Mouse (Mus musculus) urinary bladder, adult 18-20 months (tissue): ENCODE measurements around the gene Des.

Experiments used
- DNase-seq, 2 experiments: peaks; one replicate each; pipeline ENCODE4 v3.0.0; 2022; ENCODE audit warnings: low spot score in 2 of 2, mixed read lengths in 2 of 2

Gene Des

DNA sequence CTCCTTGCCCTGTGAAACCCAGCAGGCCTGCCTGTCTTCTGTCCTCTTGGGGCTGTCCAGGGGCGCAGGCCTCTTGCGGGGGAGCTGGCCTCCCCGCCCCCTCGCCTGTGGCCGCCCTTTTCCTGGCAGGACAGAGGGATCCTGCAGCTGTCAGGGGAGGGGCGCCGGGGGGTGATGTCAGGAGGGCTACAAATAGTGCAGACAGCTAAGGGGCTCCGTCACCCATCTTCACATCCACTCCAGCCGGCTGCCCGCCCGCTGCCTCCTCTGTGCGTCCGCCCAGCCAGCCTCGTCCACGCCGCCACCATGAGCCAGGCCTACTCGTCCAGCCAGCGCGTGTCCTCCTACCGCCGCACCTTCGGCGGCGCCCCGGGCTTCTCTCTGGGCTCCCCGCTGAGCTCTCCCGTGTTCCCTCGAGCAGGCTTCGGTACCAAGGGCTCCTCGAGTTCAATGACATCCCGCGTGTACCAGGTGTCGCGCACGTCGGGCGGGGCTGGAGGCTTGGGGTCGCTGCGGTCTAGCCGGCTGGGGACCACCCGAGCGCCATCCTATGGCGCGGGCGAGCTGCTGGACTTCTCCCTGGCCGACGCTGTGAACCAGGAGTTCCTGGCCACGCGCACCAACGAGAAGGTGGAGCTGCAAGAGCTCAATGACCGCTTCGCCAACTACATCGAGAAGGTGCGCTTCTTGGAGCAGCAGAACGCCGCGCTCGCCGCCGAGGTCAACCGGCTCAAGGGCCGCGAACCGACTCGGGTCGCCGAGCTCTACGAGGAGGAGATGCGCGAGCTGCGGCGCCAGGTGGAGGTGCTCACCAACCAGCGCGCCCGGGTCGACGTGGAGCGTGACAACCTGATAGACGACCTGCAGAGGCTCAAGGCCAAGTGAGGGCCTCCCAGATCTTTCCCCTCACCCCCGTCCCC lies at the start of gene Des:
Gene Des (plus strand): TSS at position 218 of the 920 bp plus-strand sequence.
- DNase-seq: no peak

DNA sequence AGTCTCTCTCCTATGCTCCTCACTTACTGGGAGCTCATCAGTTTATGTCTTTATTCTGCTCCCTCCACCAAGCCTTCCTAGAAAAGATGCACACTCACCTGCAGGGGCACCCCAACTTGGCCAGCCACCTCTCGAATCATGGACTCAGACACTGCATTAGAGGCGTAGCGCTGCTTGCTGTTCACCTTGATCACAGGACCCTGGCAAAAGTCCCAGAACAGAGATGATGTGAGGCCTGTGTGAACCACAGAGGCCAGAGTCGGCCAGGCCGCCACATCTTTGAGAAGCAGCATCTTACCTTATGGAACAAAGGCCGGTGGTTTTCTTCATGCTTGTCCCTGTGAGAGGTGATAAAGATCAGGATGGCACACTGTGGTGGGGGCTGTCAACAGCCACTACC lies 48.4 kb upstream of the Des start:
- DNase-seq: no peak

- no peak for DNase-seq
Measured at GRCm38 (mm10) chr1:75315011-75315410, 45.1 kb upstream of the Des start.

DNA sequence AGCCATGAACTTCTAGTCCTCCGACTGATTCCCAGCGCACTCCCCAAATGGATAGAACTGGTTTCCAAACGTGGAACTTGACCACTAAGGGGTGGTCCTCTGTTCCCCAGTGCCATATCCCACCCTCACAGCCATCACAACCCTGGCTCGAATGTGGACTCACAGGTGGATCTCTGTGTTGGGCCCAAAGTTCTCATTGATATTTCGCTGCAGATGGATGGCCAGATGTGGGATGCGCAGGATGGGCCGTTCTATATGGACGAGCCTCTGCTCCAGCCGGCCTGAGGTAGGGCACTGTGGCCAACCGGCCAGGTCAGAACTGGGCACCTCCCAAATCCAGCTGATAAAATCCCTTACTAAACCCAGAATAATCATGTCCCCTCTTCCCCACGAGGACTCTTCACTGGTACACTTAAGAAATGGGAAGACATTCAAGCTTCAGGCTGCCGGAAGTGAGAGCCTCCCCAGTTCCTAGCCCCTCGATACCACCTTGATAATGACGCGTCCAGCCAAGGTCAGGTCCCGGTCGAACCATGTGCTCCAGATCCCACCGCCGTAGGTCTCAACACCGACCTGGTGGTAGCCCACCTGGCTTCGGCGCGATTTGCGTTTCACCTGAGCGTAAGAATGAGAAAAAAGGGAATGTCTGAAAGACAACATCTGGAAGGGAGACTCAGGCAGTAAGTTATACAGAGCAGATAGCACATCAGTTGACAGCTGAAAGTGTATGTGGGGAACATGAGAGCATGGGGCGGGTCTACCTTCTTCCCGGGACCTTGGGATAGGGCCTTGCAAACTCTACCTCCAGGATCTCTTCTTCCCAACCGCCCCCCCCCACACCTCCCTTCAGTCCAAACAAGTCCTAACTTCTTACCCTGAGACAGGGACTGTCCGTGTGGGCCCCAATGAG lies 44.4 kb upstream of the Des start:
- DNase-seq: no peak

- DNase-seq: peak; percentile 88 to 92
Measured at GRCm38 (mm10) chr1:75316861-75317240, 43.3 kb upstream of the Des start.

GRCm38 (mm10) chr1:75317241-75318201 lies 42.6 kb upstream of the Des start, which contains the start of gene Dnpep:
Gene Dnpep (minus strand): TSS chr1:75317990.
- peak; percentile 99 to 100 for DNase-seq

GRCm38 (mm10) chr1:75318301-75318700 lies 41.8 kb upstream of the Des start:
- no peak for DNase-seq

DNA sequence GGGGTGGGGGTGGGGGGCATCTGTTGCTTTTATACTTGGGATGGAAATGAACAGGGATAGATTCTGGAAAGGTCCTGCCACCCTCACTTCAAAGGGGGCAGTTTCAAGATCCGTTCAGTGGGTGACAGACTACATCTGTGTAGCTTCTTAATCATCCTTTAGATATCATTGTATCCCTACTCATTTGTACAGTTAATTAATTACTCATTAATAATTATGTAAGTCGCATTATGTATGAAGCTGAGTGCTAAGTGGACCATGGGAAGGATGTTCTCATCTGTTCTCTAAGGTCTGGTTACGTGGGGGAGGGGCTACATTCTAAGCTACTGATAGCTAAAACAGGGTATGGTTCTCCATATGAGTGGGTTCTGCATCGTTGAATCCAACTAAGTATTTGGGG lies 41.4 kb upstream of the Des start:
- DNase-seq: no peak

- DNase-seq: no peak
Measured at GRCm38 (mm10) chr1:75319166-75319565, 41.0 kb upstream of the Des start.

- no peak for DNase-seq
Measured at GRCm38 (mm10) chr1:75327461-75327860, 32.7 kb upstream of the Des start.

- no peak for DNase-seq
Measured at GRCm38 (mm10) chr1:75331271-75331670, 28.9 kb upstream of the Des start.

GRCm38 (mm10) chr1:75336461-75336860 lies 23.7 kb upstream of the Des start:
- no peak for DNase-seq

- DNase-seq: no peak
Measured at GRCm38 (mm10) chr1:75337097-75337496, 23.0 kb upstream of the Des start.

GRCm38 (mm10) chr1:75338091-75338694 lies 21.9 kb upstream of the Des start:
- DNase-seq: peak; percentile 36 to 40

DNA sequence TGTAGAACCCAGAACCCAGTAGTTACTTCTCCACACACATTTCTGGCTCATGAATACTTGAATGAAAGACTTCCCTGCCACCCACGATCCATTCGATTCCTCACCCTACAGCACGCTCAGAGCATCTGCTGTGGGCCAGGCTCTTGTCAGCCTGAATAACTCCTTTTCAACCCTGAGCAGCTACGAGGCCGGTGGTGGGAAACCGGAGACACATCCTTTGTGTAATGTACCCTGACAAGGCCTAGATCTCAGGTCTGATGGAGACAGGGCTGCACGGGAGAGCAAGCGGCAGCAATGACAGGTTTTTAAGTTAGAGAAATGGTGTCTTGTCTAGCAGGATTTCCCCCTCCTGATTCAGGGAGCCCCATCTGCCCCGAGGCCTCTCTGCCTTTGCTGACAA lies 20.8 kb upstream of the Des start:
- no peak for DNase-seq

DNA sequence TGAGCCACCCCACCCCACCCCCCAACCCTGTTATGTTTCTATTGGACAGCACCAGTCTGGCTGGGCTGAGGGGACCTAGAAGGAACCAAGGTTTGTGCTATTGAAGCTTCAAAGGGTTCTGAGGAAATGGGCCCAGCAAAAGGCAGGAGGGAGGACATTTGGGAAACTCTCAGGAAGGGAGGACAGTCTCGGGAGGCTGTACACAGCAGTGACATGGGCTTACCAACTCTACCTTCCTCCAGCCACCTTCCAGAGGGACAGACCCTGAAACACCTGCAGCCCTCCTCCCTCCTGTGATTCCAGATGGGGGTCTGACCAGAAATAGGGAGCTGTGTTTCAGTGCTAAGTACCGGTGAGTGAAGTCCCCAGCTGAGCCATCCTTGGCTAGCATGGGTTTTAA lies 19.6 kb upstream of the Des start:
- no peak for DNase-seq

GRCm38 (mm10) chr1:75342874-75343416 lies 17.2 kb upstream of the Des start:
- peak in 1 of 2 experiments; percentile 48 for DNase-seq

- no peak for DNase-seq
Measured at GRCm38 (mm10) chr1:75344291-75345035, 15.7 kb upstream of the Des start.

DNA sequence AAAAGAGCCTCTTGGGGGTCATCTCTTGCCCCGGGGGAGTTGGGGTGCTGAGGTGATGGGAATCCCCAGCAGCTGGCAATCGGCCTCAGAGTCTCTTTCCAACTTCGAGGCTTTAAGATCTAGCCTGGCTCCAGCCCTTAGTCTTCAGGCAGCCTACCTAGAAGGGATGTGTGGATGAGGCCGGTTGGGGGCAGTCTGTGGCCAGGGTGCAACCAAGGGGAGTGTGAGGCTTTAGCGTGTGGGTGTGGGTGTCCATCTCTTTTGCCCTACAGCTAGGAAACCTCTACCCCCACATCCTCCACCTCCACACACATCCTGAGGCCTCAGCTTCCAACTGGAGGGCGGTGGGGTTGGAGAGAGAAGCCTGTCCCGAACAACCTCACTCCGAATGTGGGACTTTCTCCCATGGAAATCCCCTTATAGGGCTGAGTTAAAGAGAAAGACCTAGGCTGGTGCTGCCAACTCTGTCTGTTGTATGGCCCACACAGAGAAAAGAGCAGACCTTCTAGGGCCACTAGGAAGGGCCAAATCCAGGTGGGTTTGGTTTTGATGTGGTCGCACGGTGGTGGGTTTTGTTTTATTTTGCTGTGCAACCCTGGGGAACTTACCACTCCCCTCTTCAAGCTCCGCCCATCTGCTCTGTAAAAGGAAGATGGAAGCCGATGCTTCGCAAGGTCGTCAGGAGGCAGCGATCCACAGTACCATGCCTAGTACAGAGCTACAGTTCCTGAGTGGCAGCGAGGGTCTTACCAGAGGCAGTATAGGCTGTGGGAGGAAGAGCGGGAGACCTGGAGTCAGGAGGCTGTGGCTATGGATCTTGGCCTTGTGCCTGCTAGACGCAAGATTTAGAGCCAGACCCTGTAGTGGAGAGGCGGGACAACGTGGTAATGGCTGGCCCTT lies 14.8 kb upstream of the Des start:
- no peak for DNase-seq
